In the genomic region with DNA sequence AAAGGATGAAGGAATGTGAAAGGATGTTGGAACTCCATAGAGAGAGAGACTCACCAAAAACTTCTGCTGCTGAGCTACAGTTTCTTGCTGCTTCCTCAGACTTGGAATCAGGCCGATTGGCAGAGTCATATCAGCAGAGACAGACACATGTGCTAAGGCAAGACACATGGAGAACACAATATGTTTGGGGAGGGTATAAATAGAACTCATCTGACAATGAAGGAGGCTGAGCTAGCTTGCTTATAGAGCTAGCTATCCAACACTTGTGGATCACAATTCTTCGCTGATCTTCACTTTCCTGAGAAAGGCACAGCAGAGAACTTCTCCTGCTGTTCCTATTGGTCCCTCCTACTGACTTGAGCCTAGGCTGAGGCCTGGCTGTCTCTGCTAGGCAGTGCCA, we compare ENCODE assay signal across 24 mouse cellular contexts.
A peak's percentile ranks its signal among the peaks of the same experiment; 100 is the strongest.
DNase-seq lines count a peak whose midpoint lies in the region; ATAC-seq lines count a peak whose summit lies in the region.
"Had no signal": no experiment of that assay in that cellular context is flagged by ENCODE, and none has a peak within 500 bp of the region (broad histone marks: within the 10 kb centered on the region; RNA-seq: fewer than 3 reads in every experiment).

No protein-coding gene starts in this region.

- no peak overlapping the region for H3K4me3 ChIP-seq in kidney, embryonic 16.5 days (ENCODE audit: low read length)
- H3K4me3 ChIP-seq: embryonic facial prominence, embryonic 15.5 days; forebrain, embryonic 15.5 days; hindbrain, embryonic 15.5 days; intestine, embryonic 15.5 days; limb, embryonic 15.5 days; lung, embryonic 15.5 days; neural tube, embryonic 13.5 days had no signal

- 77% methylated on average over 2 of the region's 2 CpGs for WGBS in kidney, embryonic 16.5 days

- H3K27ac ChIP-seq in kidney, embryonic 16.5 days (ENCODE audit: low read length) = no peak overlapping the region
- H3K27ac ChIP-seq: embryonic facial prominence, embryonic 15.5 days; forebrain, embryonic 15.5 days; hindbrain, embryonic 15.5 days; intestine, embryonic 15.5 days; limb, embryonic 15.5 days; liver, embryonic 14.5 days; lung, embryonic 15.5 days; neural tube, embryonic 13.5 days had no signal

- DNase-seq in frontal cortex, adult 2 months (ENCODE audit: extremely low spot score in 1 of 2, low spot score in 1 of 2) = peak; percentile 5 to 23
- no peak for DNase-seq in frontal cortex, postnatal 14 days (ENCODE audit: low spot score in 2 of 2)
- DNase-seq in right cerebral cortex, adult 18-20 months = peak; percentile 18
- DNase-seq in right cerebral cortex, postnatal 14 days = no peak
- peak; percentile 6 to 13 for DNase-seq in layer of hippocampus, postnatal 10 days (ENCODE audit: low spot score in 2 of 2)
- no peak for DNase-seq in thymus, postnatal 36 days
- no peak for DNase-seq in kidney, postnatal 36 days
- DNase-seq: adrenal gland, postnatal 25 days; cerebellum, adult 11 months; cerebellum, adult 9-11 months; kidney, adult 9 months; kidney, postnatal 25 days; lung, postnatal 36 days; midbrain, embryonic 14.5 days had no signal

- no peaks in the 10 kb centered on the region for H3K9me3 ChIP-seq in kidney, embryonic 16.5 days (ENCODE audit: low read length)
- H3K9me3 ChIP-seq: embryonic facial prominence, embryonic 15.5 days; forebrain, embryonic 15.5 days; hindbrain, embryonic 15.5 days; intestine, embryonic 15.5 days; limb, embryonic 15.5 days; lung, embryonic 15.5 days; neural tube, embryonic 13.5 days had no signal

- H3K36me3 ChIP-seq in kidney, embryonic 16.5 days (ENCODE audit: insufficient read depth, low read length) = no peaks in the 10 kb centered on the region
- H3K36me3 ChIP-seq: embryonic facial prominence, embryonic 15.5 days; forebrain, embryonic 15.5 days; hindbrain, embryonic 15.5 days; intestine, embryonic 15.5 days; limb, embryonic 15.5 days; lung, embryonic 15.5 days; neural tube, embryonic 13.5 days had no signal

- H3K4me1 ChIP-seq in kidney, embryonic 16.5 days (ENCODE audit: insufficient read depth, low read length) = no peaks in the 10 kb centered on the region
- H3K4me1 ChIP-seq: embryonic facial prominence, embryonic 15.5 days; forebrain, embryonic 15.5 days; hindbrain, embryonic 15.5 days; intestine, embryonic 15.5 days; limb, embryonic 15.5 days; lung, embryonic 15.5 days; neural tube, embryonic 13.5 days had no signal

- ATAC-seq in kidney, embryonic 16.5 days (ENCODE audit: low FRiP score, low TSS enrichment) = no peak
- ATAC-seq: forebrain, embryonic 15.5 days; intestine, embryonic 15.5 days had no signal

- no peak overlapping the region for H3K4me2 ChIP-seq in kidney, embryonic 16.5 days (replicated peaks; ENCODE audit: low read depth, low read length)
- H3K4me2 ChIP-seq: embryonic facial prominence, embryonic 15.5 days; forebrain, embryonic 15.5 days; heart, embryonic 11.5 days; hindbrain, embryonic 15.5 days; intestine, embryonic 15.5 days; limb, embryonic 15.5 days; lung, embryonic 15.5 days; neural tube, embryonic 13.5 days had no signal

- no peaks in the 10 kb centered on the region for H3K27me3 ChIP-seq in kidney, embryonic 16.5 days (ENCODE audit: insufficient read depth, low read length)
- H3K27me3 ChIP-seq: embryonic facial prominence, embryonic 15.5 days; forebrain, embryonic 15.5 days; hindbrain, embryonic 15.5 days; intestine, embryonic 15.5 days; limb, embryonic 15.5 days; lung, embryonic 15.5 days; neural tube, embryonic 13.5 days had no signal

- H3K9ac ChIP-seq in kidney, embryonic 16.5 days (replicated peaks; ENCODE audit: low read length) = no peak overlapping the region
- H3K9ac ChIP-seq: embryonic facial prominence, embryonic 15.5 days; forebrain, embryonic 15.5 days; hindbrain, embryonic 15.5 days; intestine, embryonic 15.5 days; limb, embryonic 15.5 days; liver, embryonic 14.5 days; lung, embryonic 15.5 days; neural tube, embryonic 13.5 days had no signal

Comparison
In these comparisons a context has a peak if more than half of its experiments do, and no peak if none do; other contexts are left out.
1. DNase-seq: peak in frontal cortex, adult 2 months (2 of 2), right cerebral cortex, adult 18-20 months (single experiment) and layer of hippocampus, postnatal 10 days (2 of 2); none in frontal cortex, postnatal 14 days (0 of 2), right cerebral cortex, postnatal 14 days (single experiment), thymus, postnatal 36 days (0 of 2) and kidney, postnatal 36 days (0 of 2).